Mouse (Mus musculus) layer of hippocampus, adult 9-10 months (tissue): Measurements from ENCODE around the gene Trpc7.
A peak's percentile ranks its signal among the peaks of the same experiment; 100 is the strongest.

Experiments used
- DNase-seq: peaks from one replicate; pipeline ENCODE4 v3.0.0; 2022; ENCODE audit warnings: low spot score

Gene Trpc7

GRCm38 (mm10) chr13:56790683-56791082, 105.1 kb downstream of the Trpc7 start:
- no peak for DNase-seq

DNA sequence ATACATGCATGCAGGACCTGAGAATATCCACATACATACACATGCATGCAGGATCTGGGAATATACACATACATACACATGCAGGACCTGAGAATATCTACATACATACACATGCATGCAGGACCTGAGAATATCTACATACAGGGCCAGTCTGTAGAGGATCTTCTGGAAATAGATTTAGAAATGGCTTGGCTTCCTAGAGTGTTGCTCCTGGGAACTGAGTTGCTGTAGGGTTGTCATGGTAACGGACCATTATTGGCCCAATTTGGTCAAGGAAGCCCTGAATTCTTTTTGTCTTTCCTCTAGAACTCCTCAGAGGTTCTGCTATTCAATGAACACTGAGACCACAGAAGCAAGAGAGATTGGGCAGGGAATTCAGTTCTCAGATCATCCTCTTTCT, 113.2 kb downstream of the Trpc7 start:
- DNase-seq, result peak; percentile 60

- DNase-seq, result no peak
These were observed 114.1 kb downstream of the Trpc7 start for GRCm38 (mm10) chr13:56781697-56782096.

DNA sequence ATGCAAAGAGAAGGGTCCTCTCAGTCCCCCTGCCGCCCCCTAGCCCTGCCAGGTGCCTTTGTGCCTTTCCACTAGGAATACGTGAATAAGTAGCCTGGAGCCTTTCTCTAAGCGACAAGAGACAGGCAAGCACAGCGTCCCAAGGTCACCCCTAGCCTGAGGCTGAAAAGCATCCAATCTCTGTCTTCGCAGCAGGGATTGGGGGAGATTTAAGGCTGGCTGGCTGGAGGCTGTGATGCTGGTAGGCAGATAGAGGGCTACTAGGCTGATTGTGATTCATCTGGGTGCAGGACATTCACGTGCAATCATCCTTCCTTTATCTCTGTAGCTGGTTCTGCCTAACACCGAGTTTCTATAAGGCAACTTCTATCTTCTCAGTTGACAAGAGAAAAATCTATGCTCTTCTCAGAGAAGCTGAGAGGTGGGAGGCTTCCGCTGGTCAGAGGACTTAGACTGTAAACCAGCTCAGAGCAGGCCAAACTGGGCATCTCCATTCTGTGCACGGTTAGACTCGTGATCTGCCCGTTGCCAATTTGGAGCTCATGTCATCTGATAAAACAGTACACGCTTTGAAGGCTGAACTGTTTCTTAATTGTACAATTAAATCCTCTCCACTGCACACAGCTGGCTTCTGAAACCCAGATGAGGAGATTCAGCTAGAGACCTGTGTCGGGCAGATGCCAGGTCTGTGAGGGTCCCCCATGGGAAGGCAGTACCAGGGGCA, 114.9 kb downstream of the Trpc7 start:
- DNase-seq, result no peak

GRCm38 (mm10) chr13:56774304-56774703, 121.5 kb downstream of the Trpc7 start:
- no peak for DNase-seq

DNA sequence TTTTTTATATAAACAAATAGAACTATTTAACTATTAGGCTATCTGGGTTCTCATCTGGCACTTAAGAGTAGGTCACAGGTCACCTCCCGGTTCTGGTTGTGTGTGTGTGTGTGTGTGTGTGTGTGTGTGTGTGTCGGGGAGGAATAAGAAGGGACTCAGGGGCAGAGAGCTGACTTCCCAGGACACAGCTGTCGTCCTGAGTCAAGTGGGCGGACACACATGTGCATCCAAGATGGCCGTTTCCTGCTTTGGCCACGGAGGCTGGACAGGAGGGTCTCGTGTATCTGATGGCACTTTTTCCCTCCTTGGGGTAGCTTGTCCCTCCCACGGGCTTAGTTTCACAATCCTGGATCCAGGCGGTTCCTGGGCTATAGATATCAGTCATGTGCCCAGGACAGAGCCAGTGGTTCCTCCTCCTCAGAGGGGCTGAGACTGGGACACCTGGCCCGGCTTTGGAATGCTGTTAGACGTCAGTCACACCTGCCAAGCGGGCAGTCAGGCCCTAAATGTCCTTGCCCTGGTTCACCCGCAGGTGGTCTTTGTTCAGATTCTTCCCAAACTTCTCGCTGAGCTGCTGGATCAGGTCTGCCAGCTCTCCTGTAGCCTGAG, 122.4 kb downstream of the Trpc7 start:
- no peak for DNase-seq

GRCm38 (mm10) chr13:56772592-56772991, 123.2 kb downstream of the Trpc7 start:
- no peak for DNase-seq

DNA sequence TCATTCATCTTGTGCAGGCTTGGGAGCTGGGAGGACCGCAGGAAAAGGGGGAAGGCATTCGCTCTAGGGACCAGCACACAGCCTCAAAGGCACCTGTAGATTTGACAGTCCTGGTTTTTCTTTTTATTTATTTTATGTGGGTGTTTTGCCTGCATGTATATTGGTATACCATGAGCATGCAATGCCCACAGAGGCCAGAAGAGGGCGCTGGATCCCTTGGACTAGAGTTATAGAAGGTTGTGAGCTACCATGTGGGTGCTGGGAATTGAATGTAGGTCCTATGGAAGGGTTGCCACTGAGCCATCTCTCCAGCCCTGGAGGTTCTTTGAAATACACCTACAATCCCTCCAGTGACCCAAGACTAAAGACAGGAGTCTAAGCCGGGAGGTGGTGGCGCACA, 125.0 kb downstream of the Trpc7 start:
- no peak for DNase-seq

DNA sequence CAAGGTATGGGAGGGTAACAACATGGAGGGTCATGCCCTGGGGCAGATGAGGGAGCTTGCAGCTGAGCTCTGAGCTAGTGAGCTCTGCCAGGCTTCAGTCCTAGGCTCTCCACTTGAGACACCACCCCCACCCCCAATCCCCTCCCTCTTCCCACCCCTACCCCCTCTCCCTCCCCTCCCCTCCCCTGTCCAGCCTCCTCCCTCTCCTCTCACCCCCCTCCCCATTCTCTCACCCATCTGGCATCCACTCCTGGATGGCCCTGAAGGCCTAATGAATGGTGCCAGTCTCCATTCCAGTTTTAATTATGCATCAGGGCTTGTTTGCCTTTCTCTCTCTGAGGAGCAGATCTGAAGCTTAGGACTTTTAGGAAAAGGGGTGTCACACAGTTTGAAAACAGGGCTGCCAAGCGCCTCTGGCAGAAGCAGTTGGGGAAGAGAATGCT, 125.6 kb downstream of the Trpc7 start:
- DNase-seq, result no peak

GRCm38 (mm10) chr13:56769431-56769830, 126.4 kb downstream of the Trpc7 start:
- DNase-seq, result no peak

- DNase-seq, result no peak
These were observed 129.6 kb downstream of the Trpc7 start for GRCm38 (mm10) chr13:56766211-56766610.

GRCm38 (mm10) chr13:56765284-56766032, 130.3 kb downstream of the Trpc7 start:
- no peak for DNase-seq

DNA sequence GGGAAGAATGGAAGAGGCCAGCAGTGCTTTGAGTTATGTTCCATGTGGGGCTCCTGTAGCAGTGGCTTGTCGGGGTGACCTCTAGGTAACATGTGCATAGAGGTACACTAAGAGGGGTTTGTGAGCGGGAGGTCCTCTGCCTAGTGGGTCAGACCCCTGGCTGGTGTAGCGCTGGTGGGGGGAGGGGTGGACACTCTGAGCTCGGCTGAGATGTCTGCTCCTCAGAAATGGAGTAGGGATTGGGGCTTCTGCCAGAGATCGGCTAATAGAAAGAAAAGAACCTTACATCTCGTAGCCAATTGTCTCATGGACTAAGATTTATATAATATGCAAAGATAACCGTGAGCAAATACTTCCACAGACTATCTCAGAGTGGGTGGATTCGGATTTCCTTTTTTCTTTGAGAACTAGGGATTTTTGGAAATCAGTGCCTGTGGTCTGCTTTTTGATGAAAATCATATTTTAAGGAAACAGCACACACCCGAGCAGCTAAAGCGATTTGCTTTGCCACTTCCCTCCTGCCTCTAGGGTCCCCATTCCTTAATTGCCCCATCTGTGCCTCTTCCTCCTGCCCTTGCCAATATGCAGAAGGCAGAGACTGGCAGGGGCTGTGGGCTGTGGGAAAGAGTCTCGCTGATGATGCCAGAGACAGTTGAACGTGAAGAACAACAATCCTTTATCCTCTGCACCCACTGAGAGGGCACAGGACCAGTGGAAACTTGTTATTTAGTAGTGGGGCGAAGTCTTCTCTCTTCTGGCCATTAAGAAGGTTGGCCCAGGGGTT, 133.2 kb downstream of the Trpc7 start:
- DNase-seq, result no peak

DNA sequence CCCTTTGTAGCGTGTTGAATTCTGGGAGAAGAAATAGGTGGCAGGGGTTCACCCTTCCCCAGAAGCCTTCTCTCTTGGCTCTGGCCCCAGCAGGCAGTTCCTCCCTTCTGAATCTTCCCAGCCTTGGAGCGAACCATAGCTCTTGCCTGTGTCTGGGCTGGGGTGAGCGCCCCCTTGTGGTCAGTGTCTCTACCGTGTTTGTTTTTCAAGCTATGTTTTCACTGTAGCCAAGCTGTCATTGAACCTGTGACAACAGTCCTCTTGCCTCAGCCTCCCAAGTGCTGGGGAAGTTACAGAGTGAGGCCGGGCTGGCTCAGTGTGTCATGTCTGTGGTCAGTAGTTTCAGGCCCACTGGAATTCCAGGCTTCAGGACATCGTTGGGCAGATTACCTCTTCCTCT, 137.3 kb downstream of the Trpc7 start:
- DNase-seq, result peak; percentile 44

- no peak for DNase-seq
These were observed 138.6 kb downstream of the Trpc7 start for GRCm38 (mm10) chr13:56757201-56757600.

- DNase-seq, result no peak
These were observed 139.9 kb downstream of the Trpc7 start for GRCm38 (mm10) chr13:56755871-56756270.

DNA sequence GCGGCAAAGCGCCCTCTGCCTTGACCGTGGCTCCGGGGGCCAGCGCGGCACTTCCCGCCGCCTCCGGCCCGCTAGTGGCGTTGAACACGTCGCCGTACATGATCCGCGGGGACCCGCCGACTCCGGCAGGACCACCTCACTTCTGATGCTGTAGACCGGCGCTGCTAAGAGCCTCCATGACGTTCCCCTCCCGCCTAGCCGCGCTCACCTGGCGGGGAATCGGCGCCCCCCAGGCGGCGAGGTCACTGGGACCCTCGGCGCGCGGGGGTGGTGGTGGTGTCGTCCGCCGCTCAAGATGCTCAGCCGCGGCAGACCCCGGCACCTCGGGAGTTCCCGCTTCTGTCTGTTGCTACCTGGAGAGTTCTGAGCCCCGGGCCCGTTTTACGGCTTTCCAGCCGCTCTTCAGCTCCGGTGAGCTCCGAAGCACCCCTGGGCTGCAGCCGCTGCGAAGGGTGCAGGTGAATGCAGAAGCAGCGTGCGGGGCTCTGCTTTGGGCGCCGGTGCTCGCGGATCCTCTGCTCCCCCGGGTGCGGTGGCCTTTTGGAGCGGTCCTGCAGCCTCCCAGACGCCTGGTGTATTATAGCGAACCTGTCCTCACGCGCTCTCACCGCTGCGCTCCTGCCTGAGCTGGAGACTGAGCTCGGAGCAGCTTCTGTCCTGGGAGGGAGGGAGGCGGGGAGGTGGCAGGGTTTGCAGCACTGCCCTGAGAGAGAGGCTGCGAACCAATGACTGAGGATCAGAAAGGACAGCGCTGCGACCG, 142.4 kb downstream of the Trpc7 start, which contains the start of gene Gm45623:
TSS of gene Gm45623 (minus strand) at position 636 of the 760 bp plus-strand sequence.
- no peak for DNase-seq

DNA sequence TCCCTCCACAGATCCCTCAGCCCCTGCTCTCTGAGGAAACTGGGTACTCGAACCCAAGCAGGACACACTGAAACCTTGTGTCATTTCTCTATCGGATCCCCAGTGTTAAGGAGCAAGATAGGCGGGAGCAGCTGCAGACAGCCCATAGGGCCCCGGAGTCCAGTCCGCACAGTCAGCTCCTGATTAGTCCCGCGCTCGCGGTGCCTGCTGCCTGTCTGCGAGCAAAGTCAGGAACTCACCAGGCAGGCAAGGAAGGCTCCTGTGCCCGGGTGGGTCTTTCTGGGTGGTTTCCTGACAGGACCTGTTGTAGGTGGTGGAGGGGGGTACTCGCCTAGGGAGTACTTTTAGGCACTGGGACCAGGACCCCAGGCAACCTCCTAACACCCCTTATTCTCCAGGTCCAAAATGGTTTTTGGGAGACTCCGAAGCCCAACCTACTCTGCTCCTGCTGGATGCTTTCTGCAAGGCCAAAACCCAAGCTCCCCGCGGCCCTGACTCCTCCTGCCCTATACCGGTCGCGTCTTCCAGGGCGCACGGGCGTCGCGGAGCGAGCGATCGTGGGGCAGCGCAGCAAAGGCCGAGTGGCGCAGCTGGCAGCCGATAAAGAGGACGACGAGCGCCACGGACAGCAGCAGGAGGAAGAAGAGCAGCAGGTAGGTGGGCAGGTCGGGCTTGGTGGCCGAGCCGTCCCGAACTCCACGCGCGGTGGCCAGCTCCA, 143.2 kb downstream of the Trpc7 start:
- no peak for DNase-seq

DNA sequence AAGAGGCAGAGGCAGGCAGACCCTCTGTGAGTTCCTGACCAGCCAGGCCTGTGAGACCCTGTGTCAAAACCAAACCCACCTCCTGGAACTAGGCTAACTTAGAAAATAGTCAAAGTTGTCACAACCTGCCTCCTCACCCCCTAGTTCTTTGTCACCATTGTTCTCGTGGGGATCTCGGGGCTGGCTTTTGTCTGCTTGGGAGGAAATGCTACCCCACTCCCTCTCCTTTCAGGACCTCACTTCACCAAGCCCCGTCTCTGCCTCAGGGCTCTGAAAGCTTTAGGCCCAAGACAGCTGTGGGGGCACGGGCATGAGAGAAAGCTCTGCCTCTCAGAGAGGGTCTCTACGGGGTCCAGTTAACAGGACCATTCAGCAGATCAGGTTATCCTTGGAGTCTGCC, 144.0 kb downstream of the Trpc7 start:
- DNase-seq, result no peak

- DNase-seq, result no peak
These were observed 146.4 kb downstream of the Trpc7 start for GRCm38 (mm10) chr13:56749377-56749776.

GRCm38 (mm10) chr13:56747554-56747953, 148.2 kb downstream of the Trpc7 start:
- no peak for DNase-seq
